Mouse (Mus musculus): ENCODE data around the gene Scnm1.
"Not testable (repeated sequence)": the region's sequence is repeated elsewhere in the genome, so short reads cannot be mapped to it uniquely, and the experiment has no call there.

Scnm1 gene

GRCm38 (mm10) chr3:95147924-95148323 lies 14.1 kb upstream of the Scnm1 start:
- DNase-seq (ENCODE audit: low read depth, low spot score): no peak

- peak; percentile 89 for DNase-seq (ENCODE audit: low read depth, low spot score)
Measured at GRCm38 (mm10) chr3:95142617-95143011, 8.8 kb upstream of the Scnm1 start.

- DNase-seq (ENCODE audit: low read depth, low spot score): peak; percentile 77
Measured at GRCm38 (mm10) chr3:95141952-95142616, 8.3 kb upstream of the Scnm1 start, which contains the start of gene Tnfaip8l2. Gene Tnfaip8l2 (minus strand): TSS chr3:95142360.

GRCm38 (mm10) chr3:95141474-95141873 lies 7.7 kb upstream of the Scnm1 start:
- peak; percentile 87 for DNase-seq (ENCODE audit: low read depth, low spot score)

GRCm38 (mm10) chr3:95140795-95141194 lies 7.0 kb upstream of the Scnm1 start:
- no peak for DNase-seq (ENCODE audit: low read depth, low spot score)

- no peak for DNase-seq (ENCODE audit: low read depth, low spot score)
Measured at GRCm38 (mm10) chr3:95140289-95140595, 6.4 kb upstream of the Scnm1 start.

GRCm38 (mm10) chr3:95139586-95140288 lies 5.9 kb upstream of the Scnm1 start:
- DNase-seq (ENCODE audit: low read depth, low spot score): no peak

- no peak for DNase-seq (ENCODE audit: low read depth, low spot score)
Measured at GRCm38 (mm10) chr3:95136336-95136735, 2.5 kb upstream of the Scnm1 start.

GRCm38 (mm10) chr3:95135433-95136052 lies 1.7 kb upstream of the Scnm1 start:
- DNase-seq (ENCODE audit: low read depth, low spot score): peak; percentile 92

GRCm38 (mm10) chr3:95135023-95135422 lies 1.2 kb upstream of the Scnm1 start:
- peak; percentile 49 for DNase-seq (ENCODE audit: low read depth, low spot score)

GRCm38 (mm10) chr3:95134133-95134532 lies 322 bp upstream of the Scnm1 start:
- DNase-seq (ENCODE audit: low read depth, low spot score): not testable (repeated sequence)

GRCm38 (mm10) chr3:95133176-95133575 lies 635 bp downstream of the Scnm1 start:
- DNase-seq (ENCODE audit: low read depth, low spot score): no peak

GRCm38 (mm10) chr3:95132389-95132788 lies 1.4 kb downstream of the Scnm1 start:
- not testable (repeated sequence) for DNase-seq (ENCODE audit: low read depth, low spot score)

- no peak for DNase-seq (ENCODE audit: low read depth, low spot score)
Measured at GRCm38 (mm10) chr3:95130081-95130480, 3.7 kb downstream of the Scnm1 start.

GRCm38 (mm10) chr3:95129226-95129651 lies 4.6 kb downstream of the Scnm1 start:
- no peak for DNase-seq (ENCODE audit: low read depth, low spot score)

GRCm38 (mm10) chr3:95124972-95125371 lies 8.8 kb downstream of the Scnm1 start:
- DNase-seq (ENCODE audit: low read depth, low spot score): no peak

- DNase-seq (ENCODE audit: low read depth, low spot score): peak; percentile 15
Measured at GRCm38 (mm10) chr3:95124246-95124645, 9.6 kb downstream of the Scnm1 start, which contains the start of gene Tmod4. Gene Tmod4 (plus strand): TSS chr3:95124476.

- DNase-seq (ENCODE audit: low read depth, low spot score): no peak
Measured at GRCm38 (mm10) chr3:95121580-95121979, 12.2 kb downstream of the Scnm1 start.

- DNase-seq (ENCODE audit: low read depth, low spot score): no peak
Measured at GRCm38 (mm10) chr3:95117751-95118150, 16.1 kb downstream of the Scnm1 start.

- no peak for DNase-seq (ENCODE audit: low read depth, low spot score)
Measured at GRCm38 (mm10) chr3:95112760-95113159, 21.1 kb downstream of the Scnm1 start.

- peak; percentile 93 for DNase-seq (ENCODE audit: low read depth, low spot score)
Measured at GRCm38 (mm10) chr3:95110911-95111726, 22.7 kb downstream of the Scnm1 start, which contains the start of gene Vps72. Gene Vps72 (plus strand): TSS chr3:95111022.

- DNase-seq (ENCODE audit: low read depth, low spot score): peak; percentile 32
Measured at GRCm38 (mm10) chr3:95107898-95108297, 25.9 kb downstream of the Scnm1 start.

Data from CD4-positive helper T cell, adult 2 months (primary cell).